Mouse (Mus musculus) cortical plate, adult 2 months (tissue): ENCODE data around the gene Tmem150b.

Source experiments
- CTCF ChIP-seq: fragments of 200-500 bp; IDR thresholded peaks from 2 replicates; pipeline ENCODE4 v1.5.1; 2011; ENCODE audit warnings: mild to moderate bottlenecking, control low read depth, low read length; ENCODE audit not compliant: insufficient read depth; ENCODE audit errors: extremely low read depth
- POLR2A ChIP-seq: fragments of 200-500 bp; IDR thresholded peaks from 2 replicates; pipeline ENCODE4 v1.6.1; 2011; ENCODE audit warnings: mild to moderate bottlenecking, low read length, control low read depth; ENCODE audit not compliant: insufficient read depth; ENCODE audit errors: extremely low read depth

DNA sequence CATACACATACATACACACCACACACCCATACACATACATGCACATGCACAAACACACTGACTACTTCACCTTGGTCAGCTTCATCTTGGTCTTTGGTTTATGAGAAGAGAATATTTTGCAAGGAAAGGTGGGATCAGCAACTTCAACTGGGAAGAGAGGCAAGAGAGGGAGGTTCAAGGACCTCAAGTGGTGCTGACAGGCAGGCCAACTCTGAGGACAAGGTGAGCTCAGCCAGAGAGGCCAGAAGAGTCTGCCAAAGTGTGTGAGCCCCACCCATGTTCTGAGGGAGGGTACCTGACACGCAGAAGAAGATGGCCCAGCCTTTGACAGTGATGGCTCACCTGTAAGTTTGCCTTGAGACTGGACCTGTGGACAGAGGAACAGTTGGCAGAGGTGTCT, 34.6 kb upstream of the Tmem150b start:
- TF ChIP-seq CTCF: no peak
- TF ChIP-seq POLR2A: no peak
